Mouse (Mus musculus) small intestine, adult 2 months (tissue): Measurements from ENCODE around the gene Pitpnc1.

Experiments
- CTCF ChIP-seq: fragments of 200-500 bp; IDR thresholded peaks from 2 replicates; pipeline ENCODE4 v1.5.1; 2012; ENCODE audit warnings: low read depth, mild to moderate bottlenecking, control low read depth, inconsistent platforms, low read length, moderate library complexity, mixed read lengths; ENCODE audit not compliant: insufficient replicate concordance, insufficient read length; ENCODE audit errors: extremely low read depth
- POLR2A ChIP-seq: fragments of 200-500 bp; IDR thresholded peaks from 2 replicates; pipeline ENCODE4 v1.6.1; 2012; ENCODE audit warnings: low read depth, mild to moderate bottlenecking, control low read depth, inconsistent platforms, low read length, moderate library complexity

DNA sequence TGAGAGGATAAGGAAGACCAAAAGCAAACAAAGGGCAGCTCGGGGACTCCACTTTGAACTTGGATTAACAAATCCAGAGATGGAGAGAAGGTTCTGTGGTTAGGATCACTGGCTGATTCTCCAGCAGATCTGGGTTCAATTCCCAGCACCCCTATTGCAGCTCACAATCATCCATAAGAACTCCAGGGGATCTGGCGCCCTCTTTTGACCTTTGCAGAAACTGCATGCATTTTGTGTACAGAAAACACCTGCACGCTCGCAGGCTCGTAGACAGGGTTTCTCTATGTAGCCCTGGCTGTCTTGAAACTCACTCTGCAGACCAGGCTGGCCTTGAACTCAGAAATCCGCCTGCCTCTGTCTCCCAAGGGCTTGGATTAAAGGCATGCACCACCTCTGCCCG lies 219.0 kb downstream of the Pitpnc1 start:
- TF ChIP-seq CTCF (peak; percentile 20; the same call in 1 of the 2 replicates), POLR2A (no peak)
